Mouse (Mus musculus) heart, postnatal 14 days (tissue): Measurements from ENCODE around the gene Dot1l. TPM values are rescaled to one million over a fixed set of nuclear protein-coding genes. Genes with fewer than 3 reads are reported as not detected.
A peak's percentile ranks its signal among the peaks of the same experiment; 100 is the strongest.

ENCODE experiments used
- DNase-seq, 2 experiments: peaks; one replicate each; pipeline ENCODE4 v3.0.0; 2021 to 2022
- intact Hi-C: fragments of 180-260 bp; cut with DNase I; formaldehyde crosslinking; loops from one replicate; pipeline ENCODE4 v1.15.1; 2025
- total RNA-seq, 2 experiments: library from RNA; stranded (reverse); gene quantifications; 2 replicates each; pipeline ENCODE4 v1.2.3; 2021

Gene Dot1l
- total RNA-seq, 2 experiments from 2014 or later: 55.1 to 56.3 TPM

DNA sequence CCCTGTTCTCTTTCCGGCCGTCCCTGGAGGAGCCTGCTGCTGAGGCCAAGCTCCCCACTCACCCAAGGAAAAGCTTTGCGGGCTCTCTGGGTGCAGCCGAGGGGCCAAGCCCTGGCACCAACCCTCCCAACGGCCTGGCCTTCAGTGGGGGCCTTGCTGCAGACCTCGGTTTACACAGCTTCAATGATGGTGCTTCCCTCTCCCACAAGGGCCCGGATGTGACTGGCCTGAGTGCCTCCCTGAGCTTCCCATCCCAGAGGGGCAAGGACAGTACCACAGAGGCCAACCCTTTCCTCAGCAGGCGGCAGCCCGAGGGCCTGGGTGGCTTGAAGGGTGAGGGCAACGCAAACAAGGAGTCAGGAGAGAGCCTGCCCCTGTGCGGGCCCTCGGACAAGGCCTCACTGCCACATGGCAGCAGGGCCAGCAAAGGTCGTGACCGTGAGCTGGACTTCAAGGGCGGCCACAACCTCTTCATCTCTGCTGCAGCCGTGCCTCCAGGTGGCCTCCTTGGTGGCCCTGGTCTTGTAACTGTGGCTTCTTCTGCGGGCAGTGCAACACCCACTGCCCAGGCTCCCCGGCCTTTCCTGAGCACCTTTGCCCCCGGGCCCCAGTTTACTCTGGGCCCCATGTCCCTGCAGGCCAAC is 35.9 kb downstream of the Dot1l start:
- intact Hi-C loops: no loop called here
- no peak for DNase-seq

DNA sequence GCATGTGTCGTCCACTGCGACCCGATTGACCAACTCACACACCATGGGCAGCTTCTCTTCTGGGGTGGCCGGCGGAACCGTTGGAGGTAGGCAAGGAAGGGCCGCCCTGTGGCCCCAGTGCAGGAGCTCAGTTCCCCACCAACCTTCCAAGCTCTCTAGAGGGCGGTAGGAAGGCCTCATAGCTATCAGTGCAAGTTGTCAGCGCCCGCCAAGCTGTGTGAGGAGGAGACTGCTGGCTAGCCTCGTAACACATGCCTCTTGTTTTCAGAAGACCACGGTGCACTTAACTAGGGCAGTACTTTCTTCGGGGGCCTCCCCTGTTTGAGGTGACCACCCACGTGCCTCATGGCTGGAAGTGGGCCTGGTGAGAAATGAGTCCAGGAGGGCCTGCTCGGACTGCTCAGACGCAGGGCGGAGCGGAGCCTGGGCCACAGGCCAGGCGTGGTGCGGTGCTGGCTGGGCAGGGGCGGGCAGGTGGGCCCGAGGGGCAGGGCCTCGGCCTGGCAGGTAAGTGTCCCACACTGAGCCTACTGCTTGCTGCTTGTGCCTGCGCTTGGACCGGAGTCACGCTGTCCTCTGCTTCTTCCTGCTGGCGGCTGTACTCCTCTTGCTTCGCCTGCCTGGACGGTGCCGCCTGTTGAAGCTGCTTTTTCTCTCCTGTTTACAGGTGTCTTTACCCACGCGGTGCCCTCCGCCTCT is 36.6 kb downstream of the Dot1l start:
- DNase-seq: no peak
- intact Hi-C loops: no loop called here

DNA sequence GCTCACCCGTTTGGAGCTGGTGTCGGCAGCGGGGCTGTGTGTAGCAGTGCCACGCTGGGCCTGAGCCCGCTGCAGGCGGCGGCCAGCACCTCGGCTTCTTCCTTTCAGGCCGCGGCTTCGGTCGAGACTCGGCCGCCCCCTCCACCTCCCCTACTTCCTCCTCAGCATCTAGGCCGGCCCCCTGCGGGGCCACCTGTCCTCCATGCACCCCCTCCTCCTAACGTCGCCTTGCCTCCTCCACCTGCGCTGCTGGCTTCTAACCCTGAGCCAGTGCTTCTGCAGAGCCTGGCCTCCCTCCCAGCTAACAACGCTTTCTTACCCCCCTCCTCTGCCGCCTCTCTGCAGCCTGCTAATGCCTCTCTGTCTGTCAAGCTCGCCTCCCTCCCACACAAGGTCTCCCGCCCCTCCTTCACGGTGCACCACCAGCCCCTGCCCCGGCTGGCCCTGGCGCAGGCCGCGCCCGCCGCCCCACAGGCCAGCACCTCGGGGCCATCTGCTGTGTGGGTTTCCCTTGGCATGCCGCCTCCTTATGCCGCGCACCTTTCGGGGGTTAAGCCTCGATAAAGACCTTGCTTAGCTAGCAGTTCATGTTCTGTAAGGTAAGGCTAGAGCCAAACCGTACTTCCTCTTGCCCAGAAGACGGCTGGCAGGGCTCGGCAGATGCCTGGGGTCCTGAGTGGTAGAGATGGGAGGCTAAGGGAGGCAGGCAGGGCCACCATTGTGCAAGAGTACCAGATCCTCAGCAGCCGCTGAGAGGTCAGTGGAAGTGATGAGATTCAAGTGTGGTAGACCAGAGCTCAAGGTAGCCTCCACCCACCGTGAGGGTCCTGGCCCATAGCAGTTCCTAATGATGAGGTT is 37.4 kb downstream of the Dot1l start:
- intact Hi-C loops: no loop called here
- DNase-seq: no peak

DNA sequence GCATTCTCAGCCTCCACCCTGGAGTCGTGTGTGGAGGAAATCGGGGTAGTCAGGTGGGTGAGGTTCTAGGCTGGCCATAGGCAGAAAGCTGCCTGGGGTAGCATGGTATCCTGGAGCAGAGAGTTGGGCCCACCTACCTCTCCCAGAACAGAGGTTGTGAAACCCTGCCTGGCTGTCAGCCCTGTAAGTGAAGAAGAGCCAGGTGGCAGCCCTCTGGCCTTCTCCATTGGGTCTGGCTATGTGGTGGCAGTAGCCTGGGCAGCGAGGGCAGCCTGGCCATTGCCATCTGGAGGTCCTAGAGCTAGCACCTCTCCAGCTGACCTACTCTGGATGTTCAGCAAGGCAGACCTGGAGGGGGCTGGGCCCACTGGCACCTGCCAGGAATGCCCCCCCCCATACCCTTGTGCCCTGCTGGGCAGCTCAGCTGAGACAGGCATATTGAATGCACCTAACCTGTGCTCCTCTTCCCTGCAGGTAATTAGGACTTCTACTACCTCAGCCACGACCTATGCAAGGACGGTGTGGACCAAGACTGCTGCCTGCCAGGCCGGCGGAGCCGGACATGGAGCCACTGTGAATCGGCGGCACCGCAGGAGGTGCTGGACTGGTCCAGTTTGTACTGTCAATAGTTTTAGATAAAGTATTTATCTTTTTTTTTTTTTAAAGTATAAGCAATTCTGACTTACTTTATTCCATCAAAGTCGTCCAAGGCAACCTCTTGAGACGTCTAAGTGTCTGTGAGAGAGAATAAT is 38.2 kb downstream of the Dot1l start:
- intact Hi-C loops: no loop called here
- no peak for DNase-seq

DNA sequence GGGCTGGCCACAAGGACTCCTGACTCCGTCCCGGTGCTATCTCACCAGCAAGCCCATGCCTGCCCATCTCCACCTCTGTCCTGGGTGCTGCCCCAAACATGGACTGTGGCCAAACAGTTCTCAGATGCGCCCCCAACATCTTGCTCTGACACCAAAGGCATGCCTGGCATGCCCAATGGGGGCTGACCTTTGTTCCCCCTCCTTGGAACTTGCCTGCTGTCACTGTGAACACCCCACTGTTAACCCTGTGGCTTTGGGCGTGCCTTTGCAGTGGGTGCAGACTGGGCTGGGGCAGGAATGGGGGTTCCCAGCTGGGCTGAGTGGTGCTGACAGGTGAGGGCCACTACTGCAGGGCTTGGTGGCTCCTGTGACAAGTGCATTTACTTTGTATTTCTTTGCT is 38.8 kb downstream of the Dot1l start:
- intact Hi-C loops: no loop called here
- no peak for DNase-seq

DNA sequence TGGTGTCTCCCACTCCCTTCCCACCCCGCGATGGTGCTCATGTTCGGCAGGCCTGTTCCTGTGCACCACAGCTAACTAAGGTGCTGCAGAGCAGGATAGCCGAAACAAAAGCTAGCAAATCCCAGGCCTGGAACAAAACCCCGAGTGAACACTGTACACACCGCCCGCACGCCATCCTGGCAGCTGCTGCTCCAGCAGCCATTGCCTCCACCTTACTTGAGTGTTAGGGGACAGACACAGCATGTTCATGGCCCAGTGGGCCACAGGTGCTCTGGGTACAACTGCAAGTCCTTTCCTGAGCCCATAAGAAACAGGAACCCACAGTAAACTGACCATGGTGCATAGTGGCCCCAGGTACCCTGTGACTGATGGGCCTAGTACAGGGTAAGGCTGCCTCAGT is 39.7 kb downstream of the Dot1l start:
- intact Hi-C loops: no loop called here
- no peak for DNase-seq

DNA sequence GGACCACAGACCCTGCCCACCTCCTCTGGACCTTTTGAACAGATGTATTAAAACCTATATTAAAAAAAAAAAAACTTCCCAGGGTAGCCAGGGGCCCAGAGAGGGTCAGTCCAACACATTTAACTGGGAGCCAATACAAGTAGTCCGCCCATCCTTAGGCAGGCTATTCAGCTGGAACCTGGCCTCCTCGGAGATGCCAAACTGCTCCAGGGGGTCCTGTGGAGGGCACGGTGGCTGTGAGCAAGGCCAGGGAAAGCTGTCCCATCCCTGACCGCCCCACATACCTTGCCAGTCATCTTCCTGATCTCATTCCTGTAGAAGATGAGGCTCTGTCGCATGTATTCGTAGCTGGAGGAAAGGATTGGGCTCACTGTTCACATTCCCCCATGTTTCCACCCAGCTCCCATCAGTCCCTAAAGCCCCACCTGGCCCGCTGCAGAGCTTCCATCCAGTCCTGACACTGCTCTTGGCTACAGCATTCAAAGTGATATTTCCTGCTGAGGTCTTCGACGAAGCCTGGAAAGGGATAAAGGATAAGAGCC is 41.4 kb downstream of the Dot1l start:
- DNase-seq: no peak
- intact Hi-C loops: no loop called here

DNA sequence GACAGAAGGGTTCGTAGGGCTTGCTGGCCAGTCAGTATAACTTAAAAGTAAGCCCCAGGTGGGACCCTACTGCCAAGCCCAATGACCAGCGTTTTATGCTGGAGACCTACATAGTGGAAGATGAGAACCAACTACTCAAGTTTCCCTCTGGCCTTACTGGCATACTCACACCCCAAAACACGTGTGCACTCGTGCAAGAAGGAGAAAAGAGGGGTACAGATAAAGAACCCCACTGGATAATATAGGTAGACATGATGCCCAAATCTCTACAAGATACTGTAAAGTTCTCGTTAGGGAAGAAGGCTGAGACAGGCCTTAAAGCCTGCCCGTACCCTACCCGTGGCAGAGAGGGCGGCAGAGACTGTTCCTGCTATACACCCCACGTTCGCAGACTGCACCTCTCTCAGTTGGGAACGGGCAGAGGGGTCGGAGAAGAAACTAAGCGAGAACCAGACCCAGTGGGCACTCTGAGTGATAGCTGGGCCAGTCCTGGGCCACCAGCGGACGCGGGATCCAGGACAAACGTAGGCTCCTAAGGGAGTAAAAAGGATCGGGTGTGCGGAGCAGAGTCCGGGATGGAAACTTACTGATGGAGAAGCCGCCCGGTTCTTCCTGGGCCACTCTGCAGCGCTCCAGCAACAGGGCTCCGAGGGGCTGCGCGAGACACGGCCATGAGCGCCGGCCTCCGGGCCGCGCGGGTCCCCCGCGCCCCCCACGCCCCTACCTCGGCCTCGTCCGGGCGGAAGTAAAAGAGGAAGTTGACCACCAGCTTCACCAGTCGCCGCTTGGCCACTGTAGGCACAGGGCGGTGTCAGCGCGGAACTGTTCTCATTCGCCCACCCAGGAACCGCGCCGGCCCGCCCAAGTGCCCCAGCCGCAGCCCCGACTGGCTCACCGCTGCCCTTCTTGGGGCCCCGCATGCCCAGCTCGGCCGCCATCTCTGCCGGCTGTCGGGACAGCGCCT is 42.5 kb downstream of the Dot1l start:
- intact Hi-C loops: no loop called here
- no peak for DNase-seq

DNA sequence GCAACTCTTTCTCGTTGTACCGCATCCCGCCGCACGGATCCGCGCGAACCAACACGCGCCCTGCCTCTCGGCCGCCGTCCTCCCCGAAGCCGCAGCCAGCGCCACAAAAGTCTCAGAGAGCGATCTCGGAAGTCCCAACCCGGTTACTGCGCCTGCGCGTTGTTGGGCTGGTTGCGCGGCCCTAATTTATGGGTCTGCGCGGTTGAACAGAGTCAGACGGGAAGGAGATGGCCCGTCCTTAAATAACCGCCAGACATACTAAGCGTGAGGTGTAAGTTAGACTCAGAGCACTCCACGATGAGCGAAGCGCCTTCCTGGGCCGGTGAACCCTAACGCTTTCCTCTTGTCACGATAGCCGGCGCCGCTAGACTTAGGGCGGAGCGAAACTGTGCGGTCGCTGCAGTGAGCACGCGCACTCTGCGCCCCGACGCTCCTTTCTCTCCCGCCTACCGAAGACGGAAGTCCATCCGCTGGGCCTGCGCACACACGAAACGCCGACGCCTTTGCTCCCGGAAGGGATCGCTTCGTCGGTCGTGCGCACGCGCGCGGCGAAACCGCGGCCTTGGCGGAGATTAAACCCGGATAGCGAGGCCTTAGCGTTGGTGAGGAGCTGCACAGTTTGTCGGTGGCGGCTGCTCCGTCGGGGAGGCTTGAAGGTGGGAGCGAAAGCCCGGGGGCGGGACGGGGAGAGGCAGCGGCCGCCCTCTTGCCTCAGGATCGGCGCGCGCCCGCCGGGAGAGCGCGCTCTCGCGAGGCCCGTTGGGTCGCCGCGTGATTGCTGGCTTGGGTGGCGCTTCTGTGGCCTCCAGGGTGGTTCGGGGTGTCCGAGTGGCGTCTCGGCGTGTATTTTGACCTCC is 43.4 kb downstream of the Dot1l start, which contains the start of the genes Sf3a2 and Plekhj1:
Sf3a2 (plus strand) TSS at position 49 of the 857 bp plus-strand sequence.
Plekhj1 (minus strand) TSS at position 477 of the 857 bp plus-strand sequence.
- intact Hi-C loops: no loop called here
- peak; percentile 95 to 96 for DNase-seq

DNA sequence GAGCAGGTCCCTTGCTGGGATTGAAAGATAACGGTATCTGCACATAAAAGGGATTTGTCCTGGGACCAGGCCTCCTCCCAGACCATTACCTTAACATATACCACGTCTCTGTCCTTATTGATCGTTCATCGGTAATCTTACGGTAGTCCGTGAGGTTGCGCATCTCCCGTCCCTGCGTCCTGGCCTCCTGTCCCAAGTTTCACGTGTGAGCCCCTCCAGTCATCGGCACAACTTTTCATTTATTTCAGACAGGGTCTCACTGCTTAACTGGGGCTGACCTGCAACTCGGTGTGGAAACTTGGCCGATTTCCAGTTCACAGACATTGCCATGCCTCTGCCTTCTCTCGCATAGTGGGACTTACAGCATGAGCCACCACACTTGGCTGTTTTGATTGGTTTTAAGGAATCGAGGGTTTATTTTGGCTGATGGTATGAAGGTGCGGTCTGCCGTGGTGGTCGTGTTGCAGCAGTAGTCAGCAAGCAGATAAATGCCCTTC is 44.1 kb downstream of the Dot1l start:
- intact Hi-C loops: no loop called here
- DNase-seq: no peak

DNA sequence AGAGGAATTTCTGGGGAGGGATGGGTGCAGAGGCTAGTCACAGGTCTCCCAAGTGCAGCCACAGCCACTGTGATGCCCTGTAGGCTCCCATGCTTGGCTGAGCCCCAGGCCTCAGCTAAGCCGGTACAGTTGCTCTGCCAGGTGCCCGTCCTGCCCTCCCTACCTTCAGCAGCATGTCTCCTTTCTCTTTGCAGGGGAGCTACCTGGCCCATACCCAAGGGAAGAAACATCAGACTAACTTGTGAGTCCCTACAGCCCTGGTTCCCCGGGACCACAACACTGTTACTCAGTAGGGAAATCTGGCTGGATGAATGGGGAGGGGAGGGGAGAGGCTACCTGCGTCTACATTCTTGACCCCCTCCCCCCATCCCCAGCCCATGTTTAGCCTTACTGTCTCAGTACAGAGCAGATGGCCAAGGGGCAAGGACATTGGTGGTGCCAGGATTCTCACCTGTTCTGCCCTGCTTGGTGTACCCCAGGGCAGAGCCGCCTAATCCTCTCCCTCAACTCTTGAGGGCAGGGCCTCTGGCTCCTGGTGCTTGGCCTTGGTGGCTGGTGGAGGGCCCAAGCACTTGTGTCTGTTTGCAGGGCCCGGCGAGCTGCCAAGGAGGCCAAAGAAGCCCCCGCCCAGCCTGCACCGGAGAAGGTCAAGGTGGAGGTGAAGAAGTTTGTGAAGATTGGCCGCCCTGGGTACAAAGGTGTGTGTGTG is 47.4 kb downstream of the Dot1l start:
- DNase-seq: no peak
- intact Hi-C loops: no loop called here

DNA sequence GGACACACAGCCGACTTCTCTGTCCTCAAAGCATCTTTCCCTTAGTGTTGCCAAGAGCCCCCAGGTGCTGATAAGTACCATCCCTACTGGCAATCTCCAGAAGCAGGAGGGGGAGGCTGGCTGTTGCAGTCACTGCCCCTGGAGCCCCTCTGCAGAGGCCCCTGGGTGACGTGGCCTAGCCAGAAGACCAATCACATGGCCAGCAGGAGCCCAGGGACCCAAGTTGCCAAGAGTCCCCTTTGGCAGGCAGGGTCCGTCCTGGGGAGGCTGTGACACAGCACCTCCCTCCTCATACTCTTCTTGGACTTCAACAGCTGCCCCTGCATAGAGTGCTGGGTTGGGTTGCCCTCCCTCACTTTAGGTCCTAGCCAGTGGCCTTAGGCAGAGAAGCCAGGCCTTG is 48.0 kb downstream of the Dot1l start:
- DNase-seq: no peak
- intact Hi-C loops: no loop called here

DNA sequence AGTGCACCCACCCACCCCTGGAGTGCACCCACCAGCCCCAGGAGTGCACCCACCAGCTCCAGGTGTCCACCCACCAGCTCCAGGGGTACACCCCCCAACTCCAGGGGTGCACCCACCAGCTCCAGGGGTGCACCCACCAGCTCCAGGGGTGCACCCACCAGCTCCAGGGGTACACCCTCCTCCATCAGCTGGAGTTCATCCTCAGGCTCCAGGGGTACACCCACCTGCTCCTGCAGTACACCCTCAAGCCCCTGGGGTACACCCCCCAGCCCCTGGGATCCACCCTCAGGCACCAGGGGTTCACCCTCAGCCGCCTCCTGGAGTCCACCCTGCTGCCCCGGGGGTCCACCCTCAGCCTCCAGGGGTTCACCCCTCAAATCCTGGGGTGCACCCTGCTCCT is 49.3 kb downstream of the Dot1l start:
- DNase-seq: no peak
- intact Hi-C loops: no loop called here

DNA sequence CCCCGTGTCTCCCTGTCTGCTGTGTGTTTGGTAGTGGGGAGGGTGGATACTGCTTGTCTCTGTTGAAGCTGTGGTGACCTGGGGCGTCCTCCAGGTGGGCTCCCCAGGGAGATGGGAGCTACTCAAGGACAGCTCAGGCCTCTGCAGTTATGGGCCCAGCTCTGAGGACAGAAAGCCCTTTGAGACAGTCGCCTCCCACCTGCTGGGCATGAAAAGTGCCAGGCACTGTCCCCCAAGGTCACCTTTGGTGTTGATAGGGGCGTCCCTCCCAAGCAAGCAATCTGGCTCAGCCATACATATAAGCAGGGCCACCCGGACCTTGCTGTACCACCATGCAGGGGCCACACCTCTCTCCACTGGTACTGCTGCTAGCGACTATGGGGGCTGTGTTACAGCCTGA is 49.9 kb downstream of the Dot1l start, which contains the start of gene Amh:
Amh (plus strand) TSS at position 328 of the 400 bp plus-strand sequence.
- intact Hi-C loops: no loop called here
- DNase-seq: no peak

DNA sequence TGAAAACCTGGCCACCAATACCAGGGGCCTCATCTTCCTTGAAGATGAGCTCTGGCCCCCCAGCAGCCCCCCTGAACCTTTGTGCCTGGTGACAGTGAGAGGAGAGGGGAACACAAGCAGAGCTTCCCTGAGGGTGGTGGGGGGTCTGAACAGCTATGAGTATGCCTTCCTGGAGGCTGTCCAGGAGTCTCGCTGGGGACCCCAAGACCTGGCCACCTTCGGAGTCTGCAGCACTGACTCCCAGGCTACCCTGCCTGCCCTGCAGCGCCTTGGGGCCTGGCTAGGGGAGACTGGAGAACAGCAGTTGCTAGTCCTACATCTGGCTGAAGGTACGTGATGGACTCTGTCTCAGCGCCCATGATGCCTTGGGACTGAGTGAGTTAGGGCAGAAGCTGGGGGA is 50.3 kb downstream of the Dot1l start:
- intact Hi-C loops: no loop called here
- no peak for DNase-seq

DNA sequence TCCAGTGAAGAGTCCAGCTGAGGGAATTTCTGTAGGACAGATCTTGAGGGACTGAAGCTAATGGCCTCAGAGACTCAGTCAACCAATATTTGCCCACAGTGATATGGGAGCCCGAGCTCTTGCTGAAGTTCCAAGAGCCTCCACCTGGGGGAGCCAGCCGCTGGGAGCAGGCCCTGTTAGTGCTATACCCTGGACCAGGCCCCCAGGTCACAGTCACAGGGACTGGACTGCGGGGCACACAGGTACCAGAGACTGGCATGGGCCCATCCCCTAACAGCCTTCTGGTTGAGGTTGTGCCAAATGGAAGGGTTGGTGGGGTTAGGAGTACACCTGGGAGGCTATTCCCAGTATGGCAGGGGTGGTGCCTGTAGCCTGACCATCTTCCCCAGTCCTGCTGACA is 50.9 kb downstream of the Dot1l start:
- intact Hi-C loops: no loop called here
- peak; percentile 70 to 87 for DNase-seq

DNA sequence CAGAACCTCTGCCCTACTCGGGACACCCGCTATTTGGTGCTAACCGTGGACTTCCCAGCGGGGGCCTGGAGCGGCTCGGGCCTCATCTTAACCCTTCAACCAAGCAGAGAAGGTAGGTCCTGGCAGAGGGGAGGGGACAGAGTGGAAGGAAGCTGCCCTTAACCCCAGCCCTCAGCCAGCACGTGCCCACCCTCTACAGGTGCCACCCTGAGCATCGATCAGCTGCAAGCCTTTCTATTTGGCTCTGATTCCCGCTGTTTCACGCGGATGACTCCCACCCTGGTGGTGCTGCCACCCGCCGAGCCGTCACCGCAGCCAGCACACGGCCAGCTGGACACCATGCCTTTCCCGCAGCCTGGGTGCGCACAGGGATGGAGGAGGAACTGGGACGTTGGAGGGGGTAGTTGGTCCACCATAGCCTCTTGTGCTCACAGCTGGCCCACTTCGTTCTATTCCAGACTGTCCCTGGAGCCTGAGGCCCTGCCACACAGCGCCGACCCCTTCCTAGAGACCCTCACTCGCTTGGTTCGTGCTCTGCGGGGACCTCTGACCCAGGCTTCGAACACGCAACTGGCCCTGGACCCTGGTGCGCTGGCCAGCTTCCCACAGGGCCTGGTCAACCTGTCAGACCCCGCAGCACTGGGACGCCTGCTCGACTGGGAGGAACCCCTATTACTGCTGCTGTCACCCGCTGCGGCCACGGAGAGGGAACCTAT is 51.5 kb downstream of the Dot1l start:
- DNase-seq: no peak
- intact Hi-C loops: no loop called here
